Mouse (Mus musculus) CH12.LX (cell line): ENCODE results near the gene Igf1r. TPM values are rescaled to one million over a fixed set of nuclear protein-coding genes. Genes with fewer than 3 reads are reported as not detected.

Experiments
- DNase-seq: peaks from one replicate; pipeline ENCODE4 v3.0.0-alpha.2; 2013; ENCODE audit errors: extremely low read depth
- H3K27ac ChIP-seq: 2 replicates; pipeline ENCODE4 v1.5.1; 2012; ENCODE audit warnings: low read depth, mild to moderate bottlenecking, control low read depth, moderate library complexity; ENCODE audit not compliant: insufficient read depth
- H3K27me3 ChIP-seq: replicated peaks from 2 replicates; pipeline ENCODE3; 2012; ENCODE audit warnings: inconsistent platforms
- H3K36me3 ChIP-seq, 2 experiments: replicated peaks in 1 of 2; 2 replicates each; pipeline versions ENCODE3 to v1.6.1; 2012; ENCODE audit warnings: inconsistent platforms in 1 of 2, low read length in 1 of 2, mild to moderate bottlenecking in 1 of 2, mixed read lengths in 1 of 2, moderate library complexity in 1 of 2; ENCODE audit not compliant: control insufficient read depth in 1 of 2, insufficient read depth in 1 of 2
- H3K4me1 ChIP-seq, 2 experiments: 2 replicates each; pipeline ENCODE4 v1.6.1; 2012; ENCODE audit warnings: inconsistent platforms in 1 of 2, moderate library complexity in 1 of 2; ENCODE audit not compliant: insufficient read depth in 2 of 2, control insufficient read depth in 1 of 2
- H3K4me2 ChIP-seq: 2 replicates; pipeline ENCODE4 v1.6.1; 2012; ENCODE audit warnings: low read depth, mild to moderate bottlenecking, control low read depth; ENCODE audit not compliant: poor library complexity, insufficient read depth, severe bottlenecking
- H3K4me3 ChIP-seq, 3 experiments: fragments of 150-350 bp in 1 of 3; sonication (generic) in 1 of 3; replicated peaks in 1 of 3; 2 replicates each; pipeline versions ENCODE3 to v1.5.1; 2011 to 2012; ENCODE audit warnings: low read depth in 2 of 3, low read length in 2 of 3, mild to moderate bottlenecking in 2 of 3, moderate library complexity in 2 of 3, control low read depth in 1 of 3, improper control_type of control experiment in 1 of 3, inconsistent platforms in 1 of 3, mixed read lengths in 1 of 3; ENCODE audit not compliant: poor library complexity in 1 of 3
- H3K79me2 ChIP-seq: replicated peaks from 2 replicates; pipeline ENCODE4 v1.6.1; 2012; ENCODE audit warnings: mild to moderate bottlenecking, moderate library complexity; ENCODE audit not compliant: control insufficient read depth, poor library complexity, insufficient read depth, severe bottlenecking; ENCODE audit errors: extremely low read depth
- H3K9ac ChIP-seq: 2 replicates; pipeline ENCODE4 v1.6.1; 2012; ENCODE audit warnings: low read depth, mild to moderate bottlenecking, control low read depth, moderate library complexity; ENCODE audit not compliant: insufficient read depth
- H3K9me3 ChIP-seq: replicated peaks from 2 replicates; pipeline ENCODE3; 2012; ENCODE audit warnings: low read length, inconsistent platforms, mixed read lengths
- CHD1 ChIP-seq: IDR thresholded peaks from 2 replicates; pipeline ENCODE4 v1.6.1; 2012; ENCODE audit warnings: low read depth, low read length, improper control_type of control experiment, inconsistent platforms
- CTCF ChIP-seq, 2 experiments: IDR thresholded peaks in 1 of 2; conservative IDR thresholded peaks in 1 of 2; 2 replicates each; pipeline ENCODE4 v1.5.1; 2011 to 2012; ENCODE audit warnings: low read depth in 2 of 2, low read length in 2 of 2, improper control_type of control experiment in 1 of 2, inconsistent platforms in 1 of 2, mild to moderate bottlenecking in 1 of 2, moderate library complexity in 1 of 2
- E2F4 ChIP-seq: IDR thresholded peaks from 2 replicates; pipeline ENCODE4 v1.6.1; 2011; ENCODE audit warnings: low read depth, low read length, improper control_type of control experiment; ENCODE audit not compliant: insufficient replicate concordance
- ELF1 ChIP-seq: IDR thresholded peaks from 2 replicates; pipeline ENCODE4 v1.6.1; 2014; ENCODE audit warnings: low read depth, mild to moderate bottlenecking, inconsistent platforms, low read length, improper control_type of control experiment
- EP300 ChIP-seq: IDR thresholded peaks from 2 replicates; pipeline ENCODE4 v1.6.1; 2011; ENCODE audit warnings: low read length, improper control_type of control experiment
- ETS1 ChIP-seq: conservative IDR thresholded peaks from 2 replicates; pipeline ENCODE4 v1.6.1; 2012; ENCODE audit warnings: low read depth, mild to moderate bottlenecking, inconsistent platforms, low read length, improper control_type of control experiment, moderate library complexity
- HCFC1 ChIP-seq: IDR thresholded peaks from 2 replicates; pipeline ENCODE4 v1.6.1; 2012; ENCODE audit warnings: low read depth, mild to moderate bottlenecking, inconsistent platforms, low read length, improper control_type of control experiment
- JUN ChIP-seq: IDR thresholded peaks from 2 replicates; pipeline ENCODE4 v1.6.1; 2011; ENCODE audit warnings: low read depth, mild to moderate bottlenecking, low read length, improper control_type of control experiment, moderate library complexity; ENCODE audit not compliant: insufficient read depth
- JUND ChIP-seq: conservative IDR thresholded peaks from 2 replicates; pipeline ENCODE4 v1.6.1; 2011; ENCODE audit warnings: low read depth, low read length, improper control_type of control experiment
- MAFK ChIP-seq: IDR thresholded peaks from 2 replicates; pipeline ENCODE4 v1.6.1; 2011; ENCODE audit warnings: low read length, improper control_type of control experiment; ENCODE audit not compliant: insufficient replicate concordance
- MYC ChIP-seq: IDR thresholded peaks from 2 replicates; pipeline ENCODE4 v1.6.1; 2011; ENCODE audit warnings: low read depth, mild to moderate bottlenecking, improper control_type of control experiment, low read length
- POLR2A ChIP-seq: IDR thresholded peaks from 2 replicates; pipeline ENCODE4 v1.6.1; 2011; ENCODE audit warnings: low read depth, mild to moderate bottlenecking, improper control_type of control experiment, low read length
- POLR2AphosphoS2 ChIP-seq: IDR thresholded peaks from 2 replicates; pipeline ENCODE4 v1.6.1; 2011; ENCODE audit warnings: low read depth, low read length, improper control_type of control experiment
- RAD21 ChIP-seq: IDR thresholded peaks from 2 replicates; pipeline ENCODE4 v1.6.1; 2011; ENCODE audit warnings: low read depth, mild to moderate bottlenecking, low read length, improper control_type of control experiment, moderate library complexity
- RCOR1 ChIP-seq: conservative IDR thresholded peaks from 2 replicates; pipeline ENCODE4 v1.6.1; 2012; ENCODE audit warnings: low read depth, mild to moderate bottlenecking, inconsistent platforms, low read length, improper control_type of control experiment
- SIN3A ChIP-seq: IDR thresholded peaks from 2 replicates; pipeline ENCODE4 v1.6.1; 2012; ENCODE audit warnings: low read length, improper control_type of control experiment, inconsistent platforms
- SMC3 ChIP-seq: IDR thresholded peaks from 2 replicates; pipeline ENCODE4 v1.6.1; 2011; ENCODE audit warnings: low read depth, low read length, improper control_type of control experiment
- TBP ChIP-seq: conservative IDR thresholded peaks from 2 replicates; pipeline ENCODE4 v1.6.1; 2011; ENCODE audit warnings: low read depth, low read length, improper control_type of control experiment
- USF1 ChIP-seq: IDR thresholded peaks from 2 replicates; pipeline ENCODE4 v1.6.1; 2014; ENCODE audit warnings: low read depth, mild to moderate bottlenecking, inconsistent platforms, low read length, improper control_type of control experiment
- USF2 ChIP-seq: conservative IDR thresholded peaks from 2 replicates; pipeline ENCODE4 v1.6.1; 2011; ENCODE audit warnings: low read depth, low read length, improper control_type of control experiment
- ZC3H11A ChIP-seq: IDR thresholded peaks from 2 replicates; pipeline ENCODE4 v1.6.1; 2012; ENCODE audit warnings: low read depth, mild to moderate bottlenecking, inconsistent platforms, low read length, improper control_type of control experiment
- ZKSCAN1 ChIP-seq: IDR thresholded peaks from 2 replicates; pipeline ENCODE4 v1.6.1; 2012; ENCODE audit warnings: low read depth, inconsistent platforms, low read length, improper control_type of control experiment, borderline replicate concordance
- ZNF384 ChIP-seq: IDR thresholded peaks from 2 replicates; pipeline ENCODE4 v1.6.1; 2012; ENCODE audit warnings: low read depth, low read length, improper control_type of control experiment, inconsistent platforms
- dilution Hi-C: fragments of 300-500 bp; cut with MboI; formaldehyde crosslinking; loops from 2 replicates; pipeline ENCODE4 v1.14.3; 2020; ENCODE audit warnings: low sequenced_read_pairs; ENCODE audit not compliant: extremely low pct_unique_long_range_greater_than_20kb, extremely low pct_ligation_motif_present
- in situ Hi-C: fragments of 300-500 bp; cut with MboI; formaldehyde crosslinking; loops from 3 replicates; pipeline ENCODE4 v1.14.3; 2019; ENCODE audit warnings: low sequenced_read_pairs, low pct_ligation_motif_present, low pct_unique_long_range_greater_than_20kb, mixed read lengths
- polyA plus RNA-seq: library from polyadenylated mRNA; unstranded; fragments of >175 nt; gene quantifications from 2 replicates; pipeline ENCODE4 v1.2.1, GENCODE M21; 2012; ENCODE audit warnings: low read depth; ENCODE audit not compliant: insufficient read length
- total RNA-seq, 2 experiments: library from RNA; depleted of rRNA; stranded (reverse); fragments of 300-350 nt in 1 of 2; fragments of >200 nt in 1 of 2; gene quantifications; 2 replicates each; pipeline ENCODE4 v1.2.3; 2012 to 2014

The Igf1r gene
- total and polyA plus RNA-seq, 3 experiments, result 0.19 to 1.6 (median 0.29) TPM

DNA sequence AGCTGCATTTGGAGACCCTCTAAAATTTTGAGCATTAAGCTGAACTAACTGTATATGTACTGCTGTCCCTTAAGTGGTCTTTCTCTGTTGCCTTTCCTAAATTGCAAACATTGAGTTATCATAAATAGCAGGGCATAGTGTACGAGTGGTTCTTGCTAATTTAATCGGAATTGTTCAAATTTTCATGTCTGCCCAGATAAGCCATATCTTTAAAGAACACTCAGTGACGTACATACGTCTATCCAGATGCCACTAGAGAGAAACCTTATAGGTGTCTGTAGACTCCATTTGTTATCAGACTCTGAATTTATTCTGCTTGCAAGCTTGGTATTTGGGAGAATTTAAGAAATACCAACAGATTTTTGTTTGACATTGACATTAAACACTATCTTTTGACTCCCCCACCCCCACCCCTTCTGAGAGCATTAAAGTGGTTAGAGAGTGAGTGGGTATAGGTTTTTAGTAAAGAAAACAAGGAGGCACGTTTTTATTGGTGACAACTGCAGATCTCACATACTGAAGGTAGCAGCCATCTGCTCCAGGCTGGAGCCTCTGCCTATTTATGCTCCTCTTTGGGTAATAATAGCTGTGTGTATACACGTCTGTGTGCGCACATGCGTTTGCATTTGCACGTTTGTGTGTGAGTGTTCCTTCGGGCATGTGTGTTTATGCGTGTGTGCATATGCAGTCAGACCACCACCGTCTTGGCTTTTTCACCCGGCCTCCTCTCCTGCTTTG is 58.9 kb downstream of the Igf1r start:
- Histone ChIP-seq H3K4me2 (no peak overlapping the region), H3K36me3 (no peaks in the 10 kb centered on the region), H3K9ac (no peak overlapping the region), H3K27me3 (peaks cover 29% of the 10 kb centered on the region), H3K9me3 (peaks cover 10% of the 10 kb centered on the region), H3K4me3 (no peak overlapping the region), H3K4me1 (no peaks in the 10 kb centered on the region), H3K79me2 (no peaks in the 10 kb centered on the region), H3K27ac (no peak overlapping the region)
- dilution Hi-C loops, result no loop called here
- in situ Hi-C loops, result no loop called here
- DNase-seq, result no peak
- TF ChIP-seq ZKSCAN1, result no peak
- no peak for TF ChIP-seq JUND
- TF ChIP-seq RAD21, result no peak
- TF ChIP-seq MYC, result no peak
- TF ChIP-seq MAFK, result no peak
- no peak for TF ChIP-seq ELF1
- no peak for TF ChIP-seq E2F4
- TF ChIP-seq USF2, result no peak
- no peak for TF ChIP-seq CHD1
- TF ChIP-seq HCFC1, result no peak
- TF ChIP-seq ZNF384, result no peak
- no peak for TF ChIP-seq ZC3H11A
- TF ChIP-seq JUN, result no peak
- no peak for TF ChIP-seq SMC3
- no peak for TF ChIP-seq EP300
- TF ChIP-seq USF1, result no peak
- TF ChIP-seq CTCF (conservative IDR thresholded peaks at IDR 0.05 in 1 of 2, IDR thresholded peaks at IDR 0.05 in 1 of 2; ENCODE audit: low read depth in 2 of 2, low read length in 2 of 2), result no peak
- TF ChIP-seq SIN3A, result no peak
- no peak for TF ChIP-seq ETS1

DNA sequence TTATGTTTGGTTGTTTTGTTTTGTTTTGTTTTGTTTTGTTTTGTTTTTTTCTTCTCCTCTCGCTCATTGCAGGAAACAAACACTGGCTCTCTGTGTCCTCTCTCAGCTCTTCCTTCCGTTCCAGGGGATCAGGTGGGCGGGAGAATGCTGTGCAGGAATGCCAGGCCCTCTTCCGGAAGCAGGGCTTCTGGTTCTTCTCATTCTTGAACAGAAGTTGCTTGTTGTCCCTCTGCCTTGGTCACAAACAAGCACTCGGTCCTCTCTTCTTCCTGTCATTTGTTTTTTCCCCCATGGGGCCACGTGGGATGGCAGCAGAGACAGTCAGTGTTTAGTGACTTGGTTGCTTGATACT is 59.5 kb downstream of the Igf1r start:
- DNase-seq, result no peak
- Histone ChIP-seq H3K36me3 (no peaks in the 10 kb centered on the region), H3K27me3 (peaks cover 30% of the 10 kb centered on the region), H3K79me2 (no peaks in the 10 kb centered on the region), H3K4me3 (no peak overlapping the region), H3K9ac (no peak overlapping the region), H3K4me2 (no peak overlapping the region), H3K9me3 (peaks cover 13% of the 10 kb centered on the region), H3K4me1 (no peaks in the 10 kb centered on the region), H3K27ac (no peak overlapping the region)
- dilution Hi-C loops, result no loop called here
- no peak for TF ChIP-seq POLR2AphosphoS2
- TF ChIP-seq RCOR1, result no peak
- TF ChIP-seq JUND, result no peak
- TF ChIP-seq TBP, result no peak
- no peak for TF ChIP-seq RAD21
- no peak for TF ChIP-seq POLR2A
- TF ChIP-seq MYC, result no peak
- in situ Hi-C loops, result no loop called here
